ENCODE assay signal across 12 mouse cellular contexts in the genomic region with DNA sequence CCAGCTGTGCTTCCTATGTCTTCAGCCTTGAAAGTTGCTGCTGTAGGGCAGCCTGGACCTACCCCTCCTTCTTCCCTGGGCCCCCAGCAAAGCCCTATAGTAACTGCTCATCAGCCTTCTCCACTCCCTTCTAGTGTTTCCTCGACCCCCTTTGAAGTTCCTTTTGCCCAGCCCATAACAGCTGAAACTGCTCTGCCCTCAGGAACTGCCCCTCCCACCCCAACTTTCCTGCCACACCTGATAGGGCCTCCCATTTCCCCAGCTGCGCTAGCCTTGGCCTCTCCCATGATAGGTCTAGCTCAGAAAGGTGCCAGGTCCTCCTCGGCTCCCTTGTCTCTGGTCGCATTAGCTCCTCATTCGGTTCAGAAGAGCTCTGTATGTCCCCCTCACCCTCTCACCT. TPM values are rescaled to one million over a fixed set of nuclear protein-coding genes. Genes with fewer than 3 reads are reported as not detected.
DNase-seq lines count a peak whose midpoint lies in the region; ATAC-seq lines count a peak whose summit lies in the region.
"Had no signal": no experiment of that assay in that cellular context is flagged by ENCODE, and none has a peak within 500 bp of the region (broad histone marks: within the 10 kb centered on the region; RNA-seq: fewer than 3 reads in every experiment).

No protein-coding gene starts in this region.

- no peaks in the 10 kb centered on the region for H3K9me3 ChIP-seq in heart, embryonic 14.5 days (ENCODE audit: control insufficient read depth, low read length)
- H3K9me3 ChIP-seq in liver, embryonic 13.5 days (replicated peaks), result no peaks in the 10 kb centered on the region

- 0 out of 2 replicates have a peak overlapping the region, but pooled peaks have one; percentile 8 for H3K9ac ChIP-seq in heart, embryonic 14.5 days (ENCODE audit: low read length)
- peak overlapping the region; percentile 64 for H3K9ac ChIP-seq in liver, embryonic 13.5 days

- no peak overlapping the region for H3K4me2 ChIP-seq in heart, embryonic 14.5 days (ENCODE audit: low read length)
- peak overlapping the region; percentile 76 for H3K4me2 ChIP-seq in liver, embryonic 13.5 days

- H3K27ac ChIP-seq in heart, embryonic 14.5 days (replicated peaks in 1 of 2; ENCODE audit: control insufficient read depth in 1 of 2, insufficient read depth in 1 of 2, low read depth in 2 of 2, low read length in 2 of 2), result no peak overlapping the region
- H3K27ac ChIP-seq in liver, embryonic 13.5 days, result peak overlapping the region; percentile 81

- no peak overlapping the region for H3K4me3 ChIP-seq in heart, embryonic 14.5 days (ENCODE audit: control insufficient read depth in 1 of 2, insufficient read depth in 1 of 2, low read depth in 1 of 2, low read length in 2 of 2)
- peak overlapping the region; percentile 21 for H3K4me3 ChIP-seq in liver, embryonic 13.5 days (replicated peaks)

- H3K27me3 ChIP-seq in heart, embryonic 14.5 days (ENCODE audit: control insufficient read depth, insufficient read depth, low read length), result no peaks in the 10 kb centered on the region
- no peaks in the 10 kb centered on the region for H3K27me3 ChIP-seq in liver, embryonic 13.5 days

- peaks cover 63% of the 10 kb centered on the region for H3K36me3 ChIP-seq in heart, embryonic 14.5 days (ENCODE audit: control insufficient read depth, insufficient read depth, low read length)
- H3K36me3 ChIP-seq in liver, embryonic 13.5 days, result peaks cover 63% of the 10 kb centered on the region

- peaks cover 21 to 74% of the 10 kb centered on the region in 2 experiments for H3K4me1 ChIP-seq in heart, embryonic 14.5 days (ENCODE audit: control insufficient read depth in 2 of 2, insufficient read depth in 2 of 2, low read length in 2 of 2)
- H3K4me1 ChIP-seq in liver, embryonic 13.5 days (replicated peaks), result peaks cover 79% of the 10 kb centered on the region

- no peak for ATAC-seq in heart, embryonic 14.5 days (ENCODE audit: insufficient number of reproducible peaks, insufficient read depth, low FRiP score, low read depth)
- ATAC-seq in liver, embryonic 13.5 days (ENCODE audit: low read depth), result peak; percentile 60

- intact Hi-C loops in heart, postnatal 14 days (cut with DNase I), result loop anchor here (5.0 kb wide), 1 partner anchor 148 kb away; no protein-coding TSS in a partner anchor

- 48% methylated on average over 5 of the region's 5 CpGs for WGBS in heart, embryonic 14.5 days
- WGBS in liver, embryonic 13.5 days (ENCODE audit: insufficient replicate concordance), result 25% methylated on average over 5 of the region's 5 CpGs

- DNase-seq in heart, postnatal 14 days, result no peak
- peak; percentile 61 for DNase-seq in CD4-positive helper T cell, adult 2 months (ENCODE audit: low read depth, low spot score)
- DNase-seq in ZHBTc4 (ENCODE audit: low read depth, low spot score), result peak; percentile 70
- DNase-seq in liver, embryonic 13.5 days, result peak; percentile 28
- no peak for DNase-seq in cerebellum, adult 9-10 months
- no peak for DNase-seq in ovary, postnatal 14 days (ENCODE audit: low spot score)
- no peak for DNase-seq in cerebellum, postnatal 10 days
- DNase-seq: cerebellum, adult 8-10 months; gastrocnemius, postnatal 25 days; right cerebral cortex, postnatal 25 days had no signal

RNA-seq across cellular contexts. Expression of gene Naca, which starts 3.8 kb away (rescaled TPM):
- polyA plus RNA-seq in heart, embryonic 14.5 days (2014; fragmentation: Nextera tagmentation; extraction: Ambion mirVana), result 540 and 614 TPM in 2 replicates
- 100 to 1,000 TPM; 510 TPM for total RNA-seq in heart, postnatal 14 days (2021)
- 599 and 646 TPM in 2 replicates for polyA plus RNA-seq in liver, embryonic 13.5 days (2015; fragmentation: Nextera tagmentation; extraction: Ambion mirVana)

RNA-seq across cellular contexts. Expression of gene Ptges3, which starts 19.6 kb away (rescaled TPM):
- polyA plus RNA-seq in heart, embryonic 14.5 days (2014; fragmentation: Nextera tagmentation; extraction: Ambion mirVana), result 280 and 290 TPM in 2 replicates
- total RNA-seq in heart, postnatal 14 days (2021), result 10 to 100 TPM; 71.7 to 80.0 TPM
- 380 and 439 TPM in 2 replicates for polyA plus RNA-seq in liver, embryonic 13.5 days (2015; fragmentation: Nextera tagmentation; extraction: Ambion mirVana)

RNA-seq across cellular contexts. Expression of gene Prim1, which starts 24.2 kb away (rescaled TPM):
- polyA plus RNA-seq in heart, embryonic 14.5 days (2014; fragmentation: Nextera tagmentation; extraction: Ambion mirVana), result 44.8 and 44.9 TPM in 2 replicates
- total RNA-seq in heart, postnatal 14 days (2021), result 1 to 10 TPM; 2.6 to 4.5 TPM
- polyA plus RNA-seq in liver, embryonic 13.5 days (2015; fragmentation: Nextera tagmentation; extraction: Ambion mirVana), result 87.0 and 99.1 TPM in 2 replicates

RNA-seq across cellular contexts. Expression of gene Hsd17b6, which starts 31.8 kb away (rescaled TPM):
- not detected in 2 replicates for polyA plus RNA-seq in heart, embryonic 14.5 days (2014; fragmentation: Nextera tagmentation; extraction: Ambion mirVana)
- total RNA-seq in heart, postnatal 14 days (2021), result not detected
- polyA plus RNA-seq in liver, embryonic 13.5 days (2015; fragmentation: Nextera tagmentation; extraction: Ambion mirVana), result not detected in 2 replicates
- total RNA-seq: gastrocnemius, postnatal 25 days; layer of hippocampus, adult 18-20 months had no signal

RNA-seq across cellular contexts. Expression of gene Atp5b, which starts 43.9 kb away (rescaled TPM):
- polyA plus RNA-seq in heart, embryonic 14.5 days (2014; fragmentation: Nextera tagmentation; extraction: Ambion mirVana), result 6,412 and 6,474 TPM in 2 replicates
- 1,000 to 10,000 TPM; 8,344 to 8,412 TPM for total RNA-seq in heart, postnatal 14 days (2021)
- 2,036 and 2,215 TPM in 2 replicates for polyA plus RNA-seq in liver, embryonic 13.5 days (2015; fragmentation: Nextera tagmentation; extraction: Ambion mirVana)

Comparison
In these comparisons a context has a peak if more than half of its experiments do, and no peak if none do; other contexts are left out.
1. DNase-seq: peak in CD4-positive helper T cell, adult 2 months (single experiment), ZHBTc4 (single experiment) and liver, embryonic 13.5 days (single experiment); none in heart, postnatal 14 days (0 of 2), cerebellum, adult 9-10 months (single experiment), ovary, postnatal 14 days (single experiment) and cerebellum, postnatal 10 days (0 of 2).